Mouse (Mus musculus) megakaryocyte, adult 5-6 weeks (primary cell): ENCODE data around the gene Gm7356. TPM values are rescaled to one million over a fixed set of nuclear protein-coding genes. Genes with fewer than 3 reads are reported as not detected.
"Not testable (repeated sequence)": the region's sequence is repeated elsewhere in the genome, so short reads cannot be mapped to it uniquely, and the experiment has no call there.

Experiments used
- ATAC-seq: 2 replicates; pipeline ENCODE4 v1.8.0; 2016; ENCODE audit warnings: mild to moderate bottlenecking, inconsistent platforms; ENCODE audit not compliant: poor library complexity, severe bottlenecking
- total RNA-seq, 2 experiments: library from RNA; stranded (forward) in 1 of 2; stranded (reverse) in 1 of 2; fragments of 153-499, 151-499 nt in 1 of 2; fragments of 221-1000, 200-1000 nt in 1 of 2; gene quantifications; 2 replicates each; pipeline versions ENCODE4 v1.2.3 to v1.2.4; 2015 to 2017

Gene Gm7356
- not detected in 2 replicates for total RNA-seq (2015)
- total RNA-seq (2017) = not detected in 2 replicates

DNA sequence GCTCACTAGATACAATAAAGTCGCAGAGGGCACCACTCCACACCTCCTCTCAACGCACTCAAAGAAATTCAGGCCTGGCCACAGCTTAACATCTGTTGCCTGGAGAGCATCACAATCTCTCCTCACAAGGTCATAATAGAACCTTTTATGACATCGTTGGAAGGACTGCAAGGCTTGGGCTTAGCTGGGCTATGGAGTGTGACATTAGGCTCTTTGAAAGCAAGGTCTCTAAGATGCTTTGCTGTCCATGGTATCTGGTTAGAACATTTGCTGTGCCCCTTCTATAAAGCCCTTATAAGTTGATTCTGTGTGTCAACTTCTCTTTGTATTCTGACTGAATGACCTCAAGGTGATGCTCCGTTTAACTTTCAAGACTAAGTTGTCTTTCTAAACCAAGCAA is at the start of gene Gm7356:
TSS of gene Gm7356 (minus strand) at position 101 of the 400 bp plus-strand sequence.
- ATAC-seq = not testable (repeated sequence)

DNA sequence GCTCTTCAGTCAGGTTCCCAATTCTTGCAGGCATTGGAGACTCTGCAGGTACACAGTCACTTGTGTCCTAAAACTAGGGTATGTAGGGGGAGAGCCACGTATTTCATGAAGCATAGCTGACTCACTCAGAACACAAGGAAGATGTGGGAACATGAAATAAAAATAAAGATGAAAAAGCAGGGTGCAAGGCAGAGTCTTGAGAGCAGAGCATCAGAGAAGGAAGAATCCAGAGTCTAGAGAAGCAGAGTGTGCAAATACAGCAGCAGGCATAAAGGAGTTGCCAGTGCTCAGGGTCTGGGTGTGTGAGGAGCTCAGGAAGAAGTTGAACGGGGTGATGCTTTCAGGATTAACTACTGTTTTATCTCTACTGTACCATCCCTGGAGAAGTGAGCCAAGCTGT is 38.4 kb upstream of the Gm7356 start:
- ATAC-seq = not testable (repeated sequence)

DNA sequence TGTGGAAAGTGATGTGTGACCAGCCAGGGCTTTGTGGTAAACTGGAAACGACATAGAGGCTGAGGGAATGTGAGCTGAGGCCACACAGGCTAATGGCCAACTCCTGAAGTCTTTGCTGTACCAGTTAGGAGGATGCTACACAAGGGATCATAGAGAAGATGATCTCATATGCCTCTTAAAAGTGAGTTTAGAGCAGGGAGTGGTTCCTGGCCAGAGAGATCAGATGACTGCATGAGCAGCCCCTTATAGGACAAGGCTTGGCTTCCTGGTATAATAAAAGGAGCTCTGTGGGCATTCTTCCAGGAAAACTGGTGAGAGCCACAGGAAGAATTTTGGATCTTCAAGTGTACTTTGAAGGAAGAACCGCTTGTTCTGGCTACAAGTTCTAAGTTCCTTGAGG is 33.5 kb upstream of the Gm7356 start:
- not testable (repeated sequence) for ATAC-seq

DNA sequence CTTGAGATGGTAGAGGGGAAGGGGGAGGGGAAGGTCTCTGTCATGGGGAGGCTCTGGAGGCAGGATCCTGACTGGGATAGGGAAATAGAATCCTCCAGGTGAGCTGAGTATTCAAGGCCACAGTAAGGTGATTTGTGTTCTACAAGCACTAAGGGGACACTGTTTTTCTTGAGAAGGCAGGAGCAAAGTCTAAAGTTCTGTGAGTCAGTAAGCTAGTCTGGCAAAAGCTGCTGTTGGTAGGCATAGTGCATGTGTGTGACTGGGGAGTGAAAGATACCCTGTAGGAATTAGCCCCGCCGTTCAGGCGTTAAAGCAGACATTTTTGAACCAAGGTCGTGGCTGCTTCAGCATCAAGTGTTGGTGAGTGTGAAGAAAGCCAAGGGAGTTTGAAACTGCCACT is 32.6 kb upstream of the Gm7356 start:
- not testable (repeated sequence) for ATAC-seq

DNA sequence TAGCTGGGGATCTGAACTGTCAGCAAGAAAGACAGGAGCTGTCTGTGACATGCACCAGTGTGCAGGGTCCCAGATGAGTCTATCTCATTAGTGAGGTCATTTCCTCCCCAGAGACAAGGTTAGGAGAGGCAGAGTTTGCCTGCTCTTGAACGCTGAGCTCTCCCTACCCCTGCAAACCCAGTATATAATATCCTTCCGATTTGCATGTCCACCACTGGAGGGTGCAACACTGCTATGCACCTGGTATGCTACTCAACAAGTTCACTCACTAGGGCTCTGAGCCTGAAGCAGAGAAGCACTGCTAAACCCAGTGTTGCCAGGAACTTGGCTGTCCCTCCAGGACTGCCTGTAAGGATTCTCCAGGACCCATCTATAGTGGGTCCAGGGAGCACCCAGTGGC is 10.1 kb downstream of the Gm7356 start:
- ATAC-seq = not testable (repeated sequence)

DNA sequence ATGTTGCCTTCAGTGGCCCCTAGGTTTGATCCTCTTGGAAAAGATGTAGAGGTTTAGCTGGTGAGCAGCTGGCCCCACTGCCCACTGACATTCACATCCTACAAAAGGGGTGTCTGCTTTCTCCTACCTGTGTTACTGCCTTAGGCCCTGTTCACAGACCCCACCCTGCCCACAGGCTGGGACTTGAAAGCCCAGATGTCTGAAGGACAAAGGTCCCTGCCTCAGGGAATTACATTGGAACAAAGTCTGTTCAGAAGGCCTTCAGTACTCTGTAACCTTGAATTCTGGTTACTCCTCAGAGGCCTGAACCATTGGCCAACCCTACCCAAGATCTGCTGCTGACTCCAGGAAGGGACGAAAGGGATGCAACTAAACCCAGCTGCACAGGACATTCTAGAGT is 15.8 kb downstream of the Gm7356 start:
- ATAC-seq = no peak

DNA sequence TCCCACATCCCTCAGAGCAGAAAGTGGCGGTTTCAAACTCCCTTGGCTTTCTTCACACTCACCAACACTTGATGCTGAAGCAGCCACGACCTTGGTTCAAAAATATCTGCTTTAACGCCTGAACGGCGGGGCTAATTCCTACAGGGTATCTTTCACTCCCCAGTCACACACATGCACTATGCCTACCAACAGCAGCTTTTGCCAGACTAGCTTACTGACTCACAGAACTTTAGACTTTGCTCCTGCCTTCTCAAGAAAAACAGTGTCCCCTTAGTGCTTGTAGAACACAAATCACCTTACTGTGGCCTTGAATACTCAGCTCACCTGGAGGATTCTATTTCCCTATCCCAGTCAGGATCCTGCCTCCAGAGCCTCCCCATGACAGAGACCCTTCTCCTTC is 32.7 kb downstream of the Gm7356 start:
- not testable (repeated sequence) for ATAC-seq

DNA sequence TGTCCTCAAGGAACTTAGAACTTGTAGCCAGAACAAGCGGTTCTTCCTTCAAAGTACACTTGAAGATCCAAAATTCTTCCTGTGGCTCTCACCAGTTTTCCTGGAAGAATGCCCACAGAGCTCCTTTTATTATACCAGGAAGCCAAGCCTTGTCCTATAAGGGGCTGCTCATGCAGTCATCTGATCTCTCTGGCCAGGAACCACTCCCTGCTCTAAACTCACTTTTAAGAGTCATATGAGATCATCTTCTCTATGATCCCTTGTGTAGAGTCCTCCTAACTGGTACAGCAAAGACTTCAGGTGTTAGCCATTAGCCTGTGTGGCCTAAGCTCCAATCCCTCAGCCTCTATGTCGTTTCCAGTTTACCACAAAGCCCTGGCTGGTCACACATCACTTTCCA is 33.6 kb downstream of the Gm7356 start:
- ATAC-seq = not testable (repeated sequence)

DNA sequence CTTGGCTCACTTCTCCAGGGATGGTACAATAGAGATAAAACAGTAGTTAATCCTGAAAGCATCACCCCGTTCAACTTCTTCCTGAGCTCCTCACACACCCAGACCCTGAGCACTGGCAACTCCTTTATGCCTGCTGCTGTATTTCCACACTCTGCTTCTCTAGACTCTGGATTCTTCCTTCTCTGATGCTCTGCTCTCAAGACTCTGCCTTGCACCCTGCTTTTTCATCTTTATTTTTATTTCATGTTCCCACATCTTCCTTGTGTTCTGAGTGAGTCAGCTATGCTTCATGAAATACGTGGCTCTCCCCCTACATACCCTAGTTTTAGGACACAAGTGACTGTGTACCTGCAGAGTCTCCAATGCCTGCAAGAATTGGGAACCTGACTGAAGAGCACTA is 38.5 kb downstream of the Gm7356 start:
- not testable (repeated sequence) for ATAC-seq

DNA sequence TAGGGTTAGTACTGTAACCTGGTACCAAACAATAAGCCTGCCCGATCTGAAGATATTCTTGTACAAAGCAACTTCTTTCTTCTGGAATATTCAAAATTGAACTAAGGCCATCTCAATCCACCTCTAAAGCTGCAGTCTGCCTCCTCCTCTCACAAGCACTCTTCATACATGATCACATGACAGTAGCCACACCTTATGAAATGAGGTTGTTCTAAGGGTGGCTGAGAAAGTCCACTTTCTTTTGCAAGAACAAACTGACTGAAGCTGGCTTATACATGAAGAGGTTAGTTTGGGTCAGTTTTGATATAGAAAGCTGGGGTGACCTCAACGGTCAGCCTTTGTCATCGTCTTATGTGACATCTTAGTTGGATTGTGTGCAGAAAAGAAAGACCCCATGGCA is 41.3 kb downstream of the Gm7356 start:
- ATAC-seq = not testable (repeated sequence)

DNA sequence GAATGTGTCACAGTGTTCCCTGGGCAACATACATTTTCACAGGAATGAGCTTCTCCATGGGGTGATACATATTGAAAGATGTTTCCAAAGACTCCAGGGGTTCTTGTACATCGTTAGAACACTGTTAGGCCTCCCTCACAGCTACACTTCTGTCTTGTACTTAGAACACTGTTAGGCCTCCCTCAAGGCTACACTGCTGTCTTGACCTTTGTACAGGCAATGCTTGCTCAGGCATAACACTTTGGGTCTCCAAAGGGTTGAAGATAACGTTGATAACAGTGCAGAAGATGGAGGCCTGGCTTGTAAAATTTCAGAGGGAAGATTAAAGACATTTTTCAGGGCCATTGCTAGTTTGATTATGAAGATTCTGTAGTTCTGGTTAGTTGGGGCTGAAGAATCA is 45.4 kb downstream of the Gm7356 start:
- ATAC-seq = not testable (repeated sequence)

DNA sequence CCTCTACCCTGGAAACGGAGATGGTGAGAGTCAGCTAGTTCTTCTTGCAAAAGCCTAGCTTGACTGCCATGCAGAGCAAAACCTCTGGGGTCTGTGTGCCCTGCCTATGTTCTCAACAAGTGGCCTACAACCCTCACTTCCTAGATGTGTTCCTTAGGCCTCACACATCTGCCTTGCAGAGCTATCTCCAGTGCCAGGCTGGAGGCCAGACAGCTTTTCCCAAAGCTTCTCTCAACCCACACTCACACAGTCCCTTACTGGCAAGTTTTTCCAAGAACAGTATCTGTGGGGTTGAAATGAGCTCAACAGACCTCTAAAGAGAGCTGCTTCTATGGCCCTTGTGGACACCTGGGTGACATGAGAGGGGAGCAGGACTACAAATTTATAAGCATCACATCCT is 51.9 kb downstream of the Gm7356 start:
- ATAC-seq = not testable (repeated sequence)

Other genes with a start within 250 kb of the Gm7356 start
- gene Afdn, start 243.2 kb downstream of the Gm7356 start, total RNA-seq (2015) = 14.1 and 15.3 TPM in 2 replicates
- gene Afdn, start 243.2 kb downstream of the Gm7356 start, total RNA-seq (2017) = 22.6 and 29.1 TPM in 2 replicates
- not detected in 2 replicates for gene Tcte2, start 241.9 kb downstream of the Gm7356 start, total RNA-seq (2015)
- not detected in 2 replicates for gene Tcte2, start 241.9 kb downstream of the Gm7356 start, total RNA-seq (2017)
- gene Gm7168, start 55.3 kb downstream of the Gm7356 start, total RNA-seq (2015) = not detected in 2 replicates
- not detected in 2 replicates for gene Gm7168, start 55.3 kb downstream of the Gm7356 start, total RNA-seq (2017)
- not detected in 2 replicates for gene Gm7358, start 55.8 kb upstream of the Gm7356 start, total RNA-seq (2015)
- gene Gm7358, start 55.8 kb upstream of the Gm7356 start, total RNA-seq (2017) = not detected in 2 replicates
- gene Dact2, start 200.6 kb upstream of the Gm7356 start, total RNA-seq (2015) = not detected in 2 replicates
- gene Dact2, start 200.6 kb upstream of the Gm7356 start, total RNA-seq (2017) = not detected in 2 replicates